Mouse (Mus musculus) R1 (cell line): ENCODE data around the gene Plcb4.

Source experiments
- DNase-seq: peaks from one replicate; pipeline ENCODE4 v3.0.0-alpha.2; 2018; ENCODE audit warnings: low read depth, low spot score

Plcb4 gene

DNA sequence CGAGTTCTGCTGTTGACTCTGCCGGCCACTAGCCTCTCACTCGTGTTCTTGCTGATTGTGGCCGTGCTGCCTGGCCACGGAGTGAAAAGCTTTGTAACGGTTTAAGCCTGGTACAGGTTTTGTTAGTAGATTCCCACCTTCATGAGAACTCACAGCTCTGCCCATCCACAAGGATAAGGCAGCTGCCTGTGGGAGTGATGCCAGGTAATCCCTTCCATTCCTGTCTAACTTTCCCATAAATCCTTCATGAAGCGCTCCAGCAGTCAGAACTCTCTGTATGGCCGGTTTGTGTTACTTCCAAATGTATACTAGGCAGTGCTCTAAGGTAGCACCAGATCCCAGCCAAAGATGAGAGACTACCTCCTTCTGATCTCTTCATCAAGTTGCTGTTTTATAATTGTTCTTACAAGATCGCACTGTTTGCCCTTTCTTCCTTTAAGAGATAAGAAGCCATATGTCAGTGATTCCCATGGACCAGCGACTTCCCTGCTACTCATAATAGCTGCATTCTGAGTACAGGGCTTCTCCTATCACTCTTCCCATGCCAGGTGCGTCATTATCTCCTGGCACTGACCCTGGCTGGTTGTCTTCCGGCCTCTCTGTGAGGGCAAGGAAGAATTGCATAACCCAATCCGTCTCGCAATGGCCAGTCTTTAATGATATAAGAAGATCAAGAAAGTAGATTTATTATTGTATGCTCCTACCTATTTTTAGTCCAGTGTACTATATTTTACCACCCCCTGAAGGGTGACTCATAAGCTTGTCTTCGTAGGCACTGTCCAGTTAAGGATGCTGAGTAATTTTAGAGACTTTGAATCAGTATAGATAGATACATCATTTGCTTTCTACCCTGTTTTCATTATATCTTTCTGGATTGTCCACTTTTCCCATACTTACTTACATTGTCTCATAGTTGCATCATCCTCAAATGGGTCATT, 147.2 kb downstream of the Plcb4 start:
- DNase-seq: no peak

DNA sequence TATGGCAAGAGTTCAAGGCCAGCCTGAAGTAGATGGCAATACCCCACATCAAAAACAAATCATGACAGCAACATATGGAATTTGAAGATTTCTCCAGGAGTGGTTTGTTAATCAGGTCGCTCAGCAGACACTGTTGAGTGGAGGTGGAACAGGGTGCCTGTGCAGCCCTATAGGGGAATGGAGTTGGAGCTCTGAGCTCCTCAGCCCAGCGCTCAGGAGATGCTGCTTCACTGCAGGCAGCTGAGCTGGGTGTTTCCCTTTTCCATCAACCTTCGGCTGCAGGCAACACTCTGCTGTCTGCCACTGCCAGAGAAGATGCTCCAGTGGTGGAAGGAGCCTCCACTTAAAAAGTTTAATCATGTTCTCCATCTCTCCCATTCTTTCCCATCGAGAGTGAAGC, 149.5 kb downstream of the Plcb4 start:
- DNase-seq: no peak

DNA sequence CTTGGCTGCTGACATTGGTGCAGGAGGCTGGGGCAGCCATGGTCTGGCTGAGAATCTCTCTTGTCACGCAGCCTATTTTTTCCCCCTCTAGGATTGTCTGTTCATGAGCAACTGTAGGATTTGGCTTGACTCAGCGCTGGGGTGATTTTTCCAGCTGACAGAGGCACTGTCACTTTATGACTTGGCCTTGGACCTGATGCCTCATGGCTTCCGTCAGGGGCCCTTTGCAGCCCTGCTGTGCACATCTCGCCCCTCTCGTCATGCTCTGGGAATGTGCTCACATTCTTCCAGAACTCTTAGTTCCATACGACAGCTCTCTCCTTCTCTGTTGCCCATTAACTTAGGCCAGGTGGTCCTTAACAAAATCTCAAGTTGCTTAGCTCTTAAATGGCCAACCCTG, 152.0 kb downstream of the Plcb4 start:
- DNase-seq: no peak

DNA sequence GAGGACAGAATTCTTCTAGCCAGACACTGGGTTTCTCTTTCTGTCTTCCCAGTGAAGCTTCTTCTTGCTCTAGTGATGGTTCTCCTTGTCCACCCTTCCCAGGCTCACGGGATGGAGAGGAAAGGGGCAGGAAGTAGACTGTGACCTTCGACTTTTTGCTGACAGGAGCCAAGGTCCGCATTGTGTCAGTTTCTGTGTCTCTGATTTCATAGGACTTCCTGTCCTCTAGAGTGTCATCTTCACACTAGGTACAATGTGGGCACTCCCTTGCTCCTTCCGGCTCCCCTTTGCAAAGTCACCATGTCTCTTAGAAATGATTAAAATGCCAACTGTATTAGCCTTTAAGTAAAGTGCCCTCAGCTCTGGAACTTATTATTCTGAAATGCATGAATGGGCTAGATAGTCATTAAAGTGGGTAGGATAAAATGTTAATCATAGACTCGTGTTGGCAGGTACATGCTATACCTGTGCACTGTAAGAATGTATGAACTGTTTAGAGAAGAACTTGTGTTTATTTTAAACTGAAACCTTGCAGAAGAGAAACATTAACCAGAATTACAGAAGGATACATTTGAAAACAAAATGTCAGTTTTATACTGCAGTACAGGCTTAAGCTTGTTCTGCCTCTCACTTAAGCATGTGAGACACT, 152.8 kb downstream of the Plcb4 start:
- DNase-seq: no peak

DNA sequence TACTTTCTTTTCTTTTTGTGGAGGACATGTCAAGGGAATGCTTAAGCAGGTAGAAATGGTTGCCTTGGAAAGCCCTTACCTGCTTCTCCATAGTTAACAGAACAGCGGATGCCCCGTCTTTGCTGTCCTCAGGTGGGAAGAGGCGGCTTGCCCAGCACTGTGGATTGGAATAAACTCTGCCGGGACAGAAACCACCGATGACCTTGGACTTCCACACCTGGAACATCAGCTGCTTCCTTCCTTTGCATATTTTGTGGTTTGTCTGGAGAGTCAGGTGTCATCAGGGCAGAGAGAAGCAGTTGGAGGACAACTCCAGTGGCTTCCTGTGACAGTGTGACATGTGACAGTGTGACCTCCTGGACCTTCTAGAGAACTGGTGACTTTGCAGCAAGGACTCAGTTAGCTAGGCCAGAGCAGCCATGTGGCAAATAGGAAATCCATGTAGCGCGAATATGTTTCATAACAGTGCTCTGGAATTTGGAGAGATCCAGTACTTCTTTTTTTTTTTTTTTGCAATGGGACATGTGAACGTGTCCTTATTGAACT, 154.0 kb downstream of the Plcb4 start:
- peak; percentile 31 for DNase-seq

DNA sequence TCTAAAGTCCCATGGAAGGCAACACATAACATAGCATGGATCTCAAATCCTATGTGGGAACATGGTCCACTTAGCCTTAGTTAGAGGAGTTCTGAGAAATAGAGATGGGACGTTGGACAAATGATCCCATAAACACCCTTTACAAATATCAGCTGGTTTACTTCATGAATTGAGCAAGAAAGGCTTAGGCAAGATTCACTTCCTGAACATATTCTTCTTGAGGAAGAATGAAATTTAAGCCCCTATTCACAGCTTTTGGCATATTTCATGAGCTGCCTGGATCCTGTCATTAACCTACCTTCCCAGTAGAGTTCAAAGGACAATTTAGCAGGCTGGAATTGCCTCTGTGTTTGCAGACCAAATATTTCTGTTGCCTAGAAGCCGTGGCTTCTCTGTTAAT, 161.9 kb downstream of the Plcb4 start:
- no peak for DNase-seq

DNA sequence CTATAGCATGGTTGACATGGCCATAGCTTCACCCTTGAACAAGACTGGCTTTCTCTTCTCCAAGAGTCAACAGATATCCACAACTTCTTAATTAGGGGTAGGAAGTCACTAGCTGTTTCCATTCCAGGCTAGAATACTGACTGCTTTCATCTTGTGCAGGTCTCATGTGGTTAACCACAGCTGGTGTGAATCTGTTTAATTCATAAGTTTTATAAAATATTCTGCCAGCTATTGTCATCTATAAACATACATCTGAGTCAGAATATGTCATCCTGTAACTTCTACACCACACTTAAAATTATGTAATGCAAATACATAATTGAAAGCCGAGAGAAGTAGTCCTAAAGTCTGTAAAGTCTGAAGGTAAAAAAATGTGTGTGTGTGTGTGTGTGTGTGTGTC, 164.9 kb downstream of the Plcb4 start:
- no peak for DNase-seq

DNA sequence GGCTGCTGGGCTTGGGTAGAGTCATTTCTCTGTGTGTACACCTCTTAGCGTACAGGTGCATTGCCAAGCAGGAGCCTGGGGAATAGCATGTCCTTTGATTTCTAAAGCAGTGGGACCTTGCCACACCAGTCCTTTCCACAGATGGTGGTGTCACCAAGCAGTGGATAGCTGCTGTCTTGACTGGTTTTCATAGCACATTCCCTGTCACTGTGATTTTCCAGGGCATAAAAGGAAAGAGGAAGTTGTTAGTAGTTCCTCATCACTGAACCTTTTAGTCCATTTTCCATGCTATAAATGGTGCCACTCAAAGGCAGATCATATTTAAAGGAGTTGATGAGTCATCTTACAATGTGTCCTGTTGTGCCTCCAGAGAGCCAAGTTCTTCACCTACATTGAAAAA, 165.9 kb downstream of the Plcb4 start:
- DNase-seq: no peak

DNA sequence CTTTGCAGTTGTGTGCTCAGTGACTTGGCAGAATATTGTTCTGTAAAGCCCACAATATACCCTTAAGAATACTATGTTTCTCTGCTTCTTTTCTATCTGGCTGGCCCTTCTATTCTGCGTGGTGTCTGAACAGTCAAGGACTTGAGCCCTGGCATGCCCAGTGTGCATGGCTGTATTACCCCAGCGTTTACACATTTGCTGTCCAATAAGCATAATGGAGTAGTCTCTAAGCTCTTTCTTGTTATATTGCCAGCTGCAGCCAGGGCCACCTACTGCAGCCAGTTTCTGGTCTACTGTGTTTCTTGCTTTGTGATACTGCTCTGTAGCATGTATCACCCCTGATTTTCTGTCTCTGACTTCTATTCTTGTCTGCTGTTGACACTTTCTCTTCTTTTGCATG, 166.8 kb downstream of the Plcb4 start:
- no peak for DNase-seq

DNA sequence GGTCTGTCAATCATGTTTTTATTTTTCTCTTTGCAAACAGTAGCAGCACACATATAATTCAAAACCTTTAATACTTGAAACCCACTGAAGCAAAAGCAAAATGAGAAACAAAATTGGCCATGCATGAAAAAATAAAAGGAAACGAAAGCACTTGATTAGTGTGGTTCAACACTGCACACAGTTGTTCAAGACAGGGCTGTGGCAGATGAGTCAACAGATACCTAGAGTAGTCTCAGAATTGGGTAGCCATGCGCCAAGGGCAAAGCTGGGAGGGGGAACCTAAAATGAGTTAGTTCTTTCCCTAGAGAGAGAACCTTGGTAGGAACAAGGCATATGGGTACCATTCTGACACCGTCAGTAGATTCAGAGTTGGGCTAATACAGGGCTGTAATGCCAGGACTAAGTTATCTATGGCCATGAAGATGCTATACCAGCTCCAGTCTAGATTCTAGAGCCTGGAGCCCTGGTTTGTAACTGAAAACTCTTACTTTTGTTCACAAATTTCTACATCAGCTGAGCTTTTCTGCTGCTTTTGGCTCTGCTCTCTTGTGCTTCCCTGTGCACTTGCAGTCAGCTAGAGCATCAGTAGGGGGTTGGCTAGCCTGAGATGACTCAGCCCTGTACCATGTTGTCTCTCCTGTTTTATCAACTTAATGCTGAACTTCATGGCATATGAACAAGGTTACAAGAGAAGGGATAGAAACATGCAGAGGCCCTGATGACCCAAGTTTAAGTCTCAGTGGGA, 168.0 kb downstream of the Plcb4 start:
- no peak for DNase-seq

DNA sequence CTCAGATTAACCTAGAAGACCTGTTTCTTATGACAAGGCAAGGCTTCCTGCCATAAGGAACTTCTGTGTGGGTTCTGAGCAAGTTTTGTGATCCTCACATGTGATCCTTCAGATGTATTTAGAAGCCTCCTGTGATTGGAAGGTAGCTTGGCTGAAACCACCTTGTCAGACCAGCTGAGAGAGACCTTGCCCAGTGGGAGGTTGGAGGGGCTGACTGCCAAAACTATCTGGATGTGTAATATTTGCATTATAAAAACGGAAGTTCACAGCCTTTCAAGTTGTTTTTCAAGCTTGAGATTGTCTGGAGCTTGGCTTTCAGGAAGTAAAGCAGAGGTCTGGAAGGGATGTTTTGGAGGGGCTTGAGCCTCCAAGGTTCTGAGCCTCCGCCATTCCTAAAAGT, 169.6 kb downstream of the Plcb4 start:
- DNase-seq: no peak

DNA sequence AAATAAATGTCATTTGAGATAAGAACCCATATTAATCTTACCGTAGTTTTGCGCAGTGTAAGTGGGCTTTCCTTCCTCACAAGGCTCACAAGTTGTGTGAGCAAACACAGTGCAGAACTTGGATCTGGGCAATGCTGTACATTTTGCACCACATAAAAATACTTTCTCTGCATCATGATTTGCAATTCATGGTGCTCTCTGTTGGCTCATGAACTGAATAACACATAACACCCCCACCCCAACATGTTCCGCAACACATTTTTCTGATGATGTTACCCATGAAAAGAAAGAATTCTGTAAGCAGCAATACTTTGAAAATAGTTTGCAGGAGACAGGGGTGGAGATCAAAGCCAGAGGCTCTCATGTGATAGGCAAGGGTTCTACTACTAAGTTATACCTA, 174.9 kb downstream of the Plcb4 start:
- DNase-seq: no peak

DNA sequence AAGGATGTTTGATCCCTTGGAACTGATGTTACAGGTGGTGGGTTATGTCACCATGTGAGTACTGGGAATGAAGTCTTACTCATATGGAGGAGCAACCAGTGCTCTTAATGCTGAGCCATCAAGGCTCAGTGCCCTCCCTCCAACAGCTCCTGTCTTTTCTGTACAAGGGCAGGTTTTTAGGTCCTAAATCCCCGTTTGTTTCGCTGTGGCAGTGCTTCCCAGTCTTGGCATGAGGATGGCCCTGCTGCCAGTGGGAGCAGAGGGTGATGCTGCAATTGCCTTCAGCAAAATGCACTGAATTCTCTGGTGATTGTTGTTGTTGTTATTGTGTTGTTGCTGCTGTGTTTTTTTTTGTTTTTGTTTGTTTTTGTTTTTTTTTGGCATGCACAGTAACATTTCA, 175.6 kb downstream of the Plcb4 start:
- DNase-seq: no peak

DNA sequence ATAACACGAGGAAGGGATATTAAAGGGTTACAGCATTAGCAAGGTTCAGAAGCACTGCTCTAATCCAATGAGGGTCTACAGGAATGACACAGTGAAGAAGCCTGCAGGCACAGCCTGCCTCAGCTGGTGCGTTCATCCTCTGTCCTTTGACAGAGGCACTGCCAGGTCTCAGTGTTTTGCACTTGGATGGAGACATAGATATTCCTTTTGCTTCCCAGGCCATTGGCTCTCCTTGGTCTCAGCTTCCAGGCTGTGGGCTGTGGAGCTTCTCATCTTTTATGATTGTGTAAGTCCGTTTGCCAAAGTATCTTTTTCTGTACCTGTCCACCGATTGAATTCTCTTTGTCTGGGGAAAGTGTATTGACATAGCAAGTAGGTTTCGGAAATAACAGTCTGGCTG, 177.1 kb downstream of the Plcb4 start:
- no peak for DNase-seq

DNA sequence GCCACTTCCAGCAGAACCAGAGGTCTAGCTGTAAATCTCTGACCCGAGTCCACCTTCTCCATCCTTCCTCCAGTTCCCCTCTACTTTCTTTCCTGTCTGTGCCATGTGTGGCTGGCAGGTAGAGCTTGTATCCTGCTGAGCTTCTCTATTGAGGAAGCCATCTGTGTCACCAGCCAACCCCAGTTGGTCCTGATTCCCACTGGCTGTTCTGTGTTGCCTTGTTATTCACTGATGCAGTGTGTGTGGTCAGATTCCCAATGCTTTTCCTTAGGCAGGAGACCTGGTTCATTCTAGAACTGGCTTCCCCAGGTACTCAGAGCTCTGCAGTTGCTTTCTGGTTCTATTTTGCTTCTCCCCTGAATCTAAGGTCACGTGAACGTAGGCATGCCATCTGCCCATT, 177.6 kb downstream of the Plcb4 start:
- DNase-seq: no peak

DNA sequence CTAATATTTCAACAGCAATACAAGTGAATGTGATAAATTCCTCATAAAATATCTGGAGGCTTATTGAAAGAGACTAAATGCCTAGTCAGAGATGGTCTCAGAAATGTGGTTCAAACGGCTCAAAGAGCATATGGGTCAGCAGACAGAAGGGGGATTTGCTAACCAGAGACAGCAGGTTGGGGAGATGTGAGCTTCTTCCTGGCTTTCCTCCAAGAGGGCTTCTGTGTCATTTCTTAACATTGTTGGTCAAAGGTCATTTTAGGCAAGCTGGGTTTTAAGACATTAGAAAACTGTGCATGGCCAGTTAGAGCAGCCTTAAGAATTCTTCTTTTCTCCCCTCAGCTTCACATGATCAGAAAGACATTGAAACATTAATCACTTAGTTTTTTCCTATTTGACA, 178.9 kb downstream of the Plcb4 start:
- DNase-seq: no peak

DNA sequence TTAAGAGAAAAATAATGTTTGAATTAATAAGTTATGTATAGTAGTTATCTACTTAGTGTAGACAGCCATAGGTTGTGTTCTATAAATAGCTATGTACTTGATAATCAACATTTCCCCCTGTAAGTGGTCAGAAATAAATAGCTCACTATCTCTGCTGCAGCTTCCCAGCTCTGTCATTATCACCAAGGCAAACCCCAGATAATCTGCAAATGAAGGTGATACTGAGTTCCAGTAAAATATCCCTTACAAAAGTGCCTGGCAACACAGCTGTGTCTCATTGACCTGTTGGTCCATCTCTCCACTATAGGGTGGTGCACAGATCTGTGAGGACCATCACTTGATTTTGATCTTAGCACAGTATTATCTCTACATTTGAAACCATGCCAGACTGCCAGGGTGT, 179.3 kb downstream of the Plcb4 start:
- DNase-seq: no peak

DNA sequence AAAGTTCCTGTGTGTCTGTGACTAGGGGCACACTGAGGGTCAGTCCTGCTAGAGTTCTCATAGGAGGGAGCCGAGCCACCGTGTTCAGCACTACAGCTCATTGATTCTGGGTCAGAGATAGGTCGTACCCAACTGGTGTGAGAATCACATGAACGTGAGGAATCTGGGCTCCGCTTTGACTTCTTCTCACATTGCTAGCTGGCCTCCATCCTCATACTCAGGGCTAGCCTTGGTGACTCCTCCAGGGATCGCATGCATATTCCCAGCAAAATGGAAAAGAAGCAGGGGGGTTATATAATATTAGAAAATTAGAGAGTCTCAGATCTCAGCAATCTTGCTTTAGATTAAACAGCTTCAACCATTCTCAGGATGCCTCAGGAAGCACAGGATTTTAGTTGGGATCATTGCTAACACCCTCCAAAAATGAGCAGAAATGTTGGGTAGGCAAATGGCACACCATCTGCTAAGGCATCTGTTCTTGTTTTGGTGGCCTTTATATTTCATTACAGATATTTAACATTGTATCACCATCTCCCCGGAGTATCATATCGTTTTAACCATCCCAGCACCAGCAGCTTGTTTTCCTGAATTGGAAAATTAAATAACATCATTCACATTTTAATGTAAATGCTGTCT, 180.0 kb downstream of the Plcb4 start:
- no peak for DNase-seq

DNA sequence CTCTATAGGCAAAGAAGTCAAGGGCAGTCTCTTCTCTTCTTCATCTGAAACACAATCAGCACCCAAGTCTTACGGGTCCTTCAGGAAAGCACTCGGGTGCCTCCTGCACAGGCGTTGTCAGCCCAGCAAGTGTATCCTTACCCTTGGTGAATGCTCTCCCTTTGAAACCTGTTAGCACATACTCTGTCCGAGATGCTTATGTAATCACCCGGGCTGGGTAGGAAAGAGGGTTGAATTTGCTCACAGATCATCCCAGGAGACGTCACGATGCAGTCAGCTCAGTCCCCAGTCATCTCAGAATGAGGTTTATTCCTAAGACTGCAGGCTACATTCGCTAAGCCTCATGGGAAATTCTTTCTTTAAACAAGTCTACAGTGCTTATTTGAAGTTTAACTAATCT, 184.9 kb downstream of the Plcb4 start:
- no peak for DNase-seq

DNA sequence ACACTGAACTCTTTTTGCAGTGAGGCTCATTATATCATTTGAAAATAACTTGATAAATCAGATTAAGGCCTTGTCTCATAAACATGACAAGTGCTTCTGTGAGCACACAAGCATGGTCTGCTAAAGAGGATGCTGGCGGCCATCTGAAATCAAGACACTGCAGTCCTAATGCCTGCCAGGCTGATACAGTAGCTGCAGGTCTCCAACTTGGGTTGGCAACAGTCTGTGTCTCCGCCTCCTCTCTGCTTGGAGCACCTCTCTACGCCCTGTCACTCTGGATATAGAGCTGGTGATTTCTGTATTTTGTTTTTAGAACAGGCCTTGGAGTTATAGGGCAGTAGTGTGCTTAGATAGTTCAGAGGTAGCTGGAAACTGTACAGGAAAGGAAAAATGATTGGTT, 188.1 kb downstream of the Plcb4 start:
- no peak for DNase-seq

DNA sequence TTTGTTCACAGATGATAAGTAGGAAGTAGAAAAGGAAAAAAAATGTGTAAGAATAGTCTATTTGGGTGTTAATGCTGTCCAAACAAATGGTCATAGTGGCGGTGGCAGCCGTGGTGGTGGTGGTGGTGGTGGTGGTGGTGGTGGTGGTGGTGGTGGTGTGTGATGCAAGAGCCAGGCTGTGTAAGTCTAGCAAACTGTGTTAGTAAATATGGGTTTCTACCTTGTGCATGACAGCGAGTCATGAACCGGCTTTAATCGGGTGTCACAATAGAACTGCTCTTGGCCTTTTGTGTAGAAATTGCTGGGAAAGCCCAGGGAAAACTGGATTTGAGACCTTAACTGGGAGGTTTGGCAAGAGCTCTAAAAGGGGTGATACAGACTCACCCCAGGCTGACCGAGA, 188.9 kb downstream of the Plcb4 start:
- DNase-seq: no peak

DNA sequence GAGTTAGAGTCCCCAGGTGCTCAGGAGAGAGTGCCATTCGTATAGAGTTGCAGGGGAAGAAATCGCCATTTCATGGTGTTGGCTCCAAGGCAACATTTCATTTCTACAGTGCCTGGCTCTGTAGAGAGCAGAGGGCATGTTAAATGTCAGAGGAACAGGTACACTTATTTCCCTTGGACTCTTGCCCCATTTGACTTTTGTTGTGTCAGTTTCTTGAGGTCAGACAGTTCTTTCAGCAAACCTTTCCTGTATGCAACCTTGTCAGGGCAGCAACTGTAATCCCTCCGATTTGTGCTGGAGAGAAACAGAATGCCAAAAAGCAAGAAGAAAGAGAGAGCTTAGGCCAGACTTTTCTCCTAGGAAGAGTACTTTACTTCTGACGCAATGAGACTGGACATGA, 189.4 kb downstream of the Plcb4 start:
- no peak for DNase-seq
